Comparison of ENCODE assay signal across 15 mouse cellular contexts in genomic region chr5:29507013-29507412, GRCm38 (mm10). TPM values are rescaled to one million over a fixed set of nuclear protein-coding genes. Genes with fewer than 3 reads are reported as not detected.
"Had no signal": no experiment of that assay in that cellular context is flagged by ENCODE, and none has a peak within 500 bp of the region (broad histone marks: within the 10 kb centered on the region; RNA-seq: fewer than 3 reads in every experiment).

No protein-coding gene starts in this region.

- H3K4me1 ChIP-seq: kidney, embryonic 15.5 days; limb, embryonic 13.5 days had no signal

- H3K9ac ChIP-seq: kidney, embryonic 15.5 days; limb, embryonic 13.5 days; liver, embryonic 14.5 days had no signal

- H3K4me2 ChIP-seq: kidney, embryonic 15.5 days; limb, embryonic 13.5 days had no signal

- H3K36me3 ChIP-seq: kidney, embryonic 15.5 days; limb, embryonic 13.5 days had no signal

- H3K9me3 ChIP-seq: kidney, embryonic 15.5 days had no signal

- H3K27me3 ChIP-seq: kidney, embryonic 15.5 days; limb, embryonic 13.5 days had no signal

- ATAC-seq: midbrain, embryonic 16.5 days had no signal

- H3K27ac ChIP-seq: kidney, embryonic 15.5 days; limb, embryonic 13.5 days; liver, embryonic 14.5 days had no signal

- DNase-seq: kidney, adult 18-20 months; kidney, postnatal 14 days; left cerebral cortex, postnatal 4 days; lung, adult 18-20 months; lung, postnatal 10 days; right cerebral cortex, postnatal 14 days; thymus, postnatal 4 days had no signal

- H3K4me3 ChIP-seq: kidney, embryonic 15.5 days; limb, embryonic 13.5 days had no signal

RNA-seq across cellular contexts. Expression of gene Mnx1, which starts 28.7 kb away (rescaled TPM):
- total RNA-seq: layer of hippocampus, postnatal 14 days; left cerebral cortex, adult 18-20 months; left cerebral cortex, postnatal 10 days; left cerebral cortex, postnatal 4 days; liver, adult 2 months had no signal
- polyA plus RNA-seq: kidney, embryonic 15.5 days; liver, adult 2 months; liver, embryonic 14.5 days; midbrain, embryonic 16.5 days had no signal
